Mouse (Mus musculus) adrenal gland, postnatal 36 days (tissue): ENCODE measurements around the gene Olfr523. TPM values are rescaled to one million over a fixed set of nuclear protein-coding genes. Genes with fewer than 3 reads are reported as not detected.
"Not testable (repeated sequence)": the region's sequence is repeated elsewhere in the genome, so short reads cannot be mapped to it uniquely, and the experiment has no call there.

Experiments
- DNase-seq, 2 experiments: peaks; one replicate each; pipeline ENCODE4 v3.0.0; 2021; ENCODE audit warnings: mixed read lengths in 1 of 2
- long read RNA-seq, 2 experiments: library from polyadenylated mRNA; stranded (forward); transcript quantifications; one replicate each; pipeline ENCODE4 v2.0.0; 2021; ENCODE audit warnings: borderline sequencing depth in 2 of 2
- total RNA-seq, 2 experiments: library from RNA; stranded (reverse); gene quantifications; 2 replicates each; pipeline ENCODE4 v1.2.3; 2021

Olfr523 gene
- total RNA-seq: not detected
- long read RNA-seq, experiment 1: 0 reads
- long read RNA-seq, experiment 2: 0 reads

DNA sequence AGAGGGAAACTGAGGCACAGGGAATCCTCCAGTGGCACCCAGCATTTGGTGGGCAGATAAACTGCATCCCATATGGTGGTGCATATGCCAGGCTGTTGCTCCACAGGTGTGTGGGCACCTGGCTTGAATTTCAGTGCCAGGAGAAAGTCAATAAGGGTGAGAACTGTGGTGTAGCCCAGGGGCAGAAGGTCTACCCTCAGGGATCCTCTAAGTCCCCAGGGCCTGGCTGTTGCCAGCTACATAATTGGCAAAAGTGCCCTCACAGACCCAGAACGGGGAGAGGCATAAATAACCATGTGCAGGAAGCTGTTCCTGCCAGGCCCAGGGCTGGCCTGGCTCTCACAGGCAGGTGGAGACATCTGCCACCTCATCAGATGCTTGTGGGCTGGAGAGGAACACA lies at the start of gene Olfr523:
Gene Olfr523 (plus strand): TSS at position 282 of the 400 bp plus-strand sequence.
- no peak for DNase-seq

DNA sequence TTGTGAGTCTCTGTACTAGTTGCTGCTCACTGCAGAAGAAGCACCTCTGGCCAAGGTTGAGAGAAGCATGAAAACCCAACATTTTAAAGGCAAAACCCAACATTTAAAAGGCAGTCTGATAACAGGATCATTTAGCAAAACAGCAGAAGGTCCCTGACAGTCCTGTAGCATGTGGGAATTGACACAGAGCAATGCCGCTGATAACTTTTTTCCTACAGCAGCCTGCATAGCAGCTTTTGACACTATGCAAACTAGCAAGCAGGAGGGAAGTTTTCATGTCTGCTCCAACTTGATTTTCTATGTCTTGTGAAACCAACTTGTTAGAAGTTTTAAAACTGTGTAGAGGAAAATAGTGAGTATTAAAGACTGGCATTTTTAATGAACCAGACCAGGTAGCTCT lies 48.6 kb upstream of the Olfr523 start:
- DNase-seq: no peak

DNA sequence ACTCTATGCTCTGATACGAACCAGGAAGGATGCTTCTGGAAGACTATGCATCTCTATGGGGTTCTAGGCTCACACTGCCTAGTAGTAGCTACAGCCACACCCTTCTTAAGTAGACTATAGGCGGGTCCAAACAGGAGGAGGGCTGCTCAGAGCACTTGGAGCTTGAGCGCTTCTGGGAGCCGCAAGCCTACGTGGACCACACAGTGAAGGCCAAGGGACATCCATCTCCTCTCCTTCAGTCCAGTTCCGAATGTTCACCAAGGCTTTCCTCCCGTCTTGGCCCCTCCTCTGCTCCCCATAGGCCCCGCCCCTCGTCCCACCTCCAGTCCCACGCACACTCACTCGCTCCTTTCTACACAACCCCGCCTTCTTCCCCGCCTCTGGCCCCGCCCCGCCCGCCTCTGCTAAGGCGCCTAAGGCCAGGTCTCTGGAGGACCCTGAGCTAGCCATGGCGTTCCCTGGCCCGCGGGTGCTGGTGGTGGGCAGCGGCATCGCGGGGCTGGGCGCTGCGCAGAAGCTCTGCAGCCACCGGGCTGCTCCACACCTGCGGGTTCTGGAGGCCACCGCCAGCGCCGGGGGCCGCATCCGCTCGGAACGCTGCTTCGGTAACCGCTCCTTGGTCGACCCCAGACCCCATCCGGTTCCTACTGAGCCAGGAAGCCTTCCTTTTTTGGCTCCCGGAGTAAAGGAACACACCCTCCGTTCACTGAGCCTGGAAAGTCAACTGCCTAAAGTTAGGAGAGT lies 47.6 kb upstream of the Olfr523 start:
- DNase-seq: peak; percentile 95 to 98

DNA sequence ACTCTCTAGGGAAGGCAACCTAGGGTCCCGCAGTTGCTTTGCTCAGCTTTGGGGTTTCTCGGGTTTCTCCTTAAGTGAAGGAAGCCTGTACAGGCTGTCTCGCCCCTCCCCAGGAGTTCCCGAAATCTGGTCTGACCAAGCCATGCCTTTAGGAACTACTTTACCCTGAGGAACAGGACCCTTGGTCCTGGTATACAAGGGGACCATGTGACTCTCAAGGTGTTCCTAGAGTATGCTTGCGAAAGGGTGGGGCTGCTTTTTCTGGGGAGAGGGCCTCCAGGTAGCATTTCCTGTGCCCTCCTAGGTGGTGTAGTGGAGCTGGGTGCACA lies 47.0 kb upstream of the Olfr523 start:
- DNase-seq: no peak

DNA sequence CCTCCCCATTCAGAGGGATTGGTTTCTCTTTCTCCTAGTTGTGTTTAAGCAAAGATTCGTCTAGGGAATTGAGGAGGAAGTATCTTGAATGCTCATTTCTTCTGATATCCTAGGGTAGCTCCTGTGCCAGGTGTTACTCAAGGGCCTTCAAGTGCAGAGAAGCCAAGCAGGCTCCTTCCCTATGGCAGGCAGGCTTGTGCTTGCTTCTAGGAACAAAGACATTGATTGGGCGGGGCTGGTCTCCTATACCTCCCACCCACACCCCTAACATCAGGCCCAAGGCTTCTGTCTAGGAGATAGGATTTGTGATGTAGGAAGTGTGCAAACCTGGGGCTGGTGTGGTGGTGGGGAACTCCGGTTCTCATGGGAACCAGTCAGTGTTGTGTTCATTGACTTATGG lies 46.1 kb upstream of the Olfr523 start:
- no peak for DNase-seq

DNA sequence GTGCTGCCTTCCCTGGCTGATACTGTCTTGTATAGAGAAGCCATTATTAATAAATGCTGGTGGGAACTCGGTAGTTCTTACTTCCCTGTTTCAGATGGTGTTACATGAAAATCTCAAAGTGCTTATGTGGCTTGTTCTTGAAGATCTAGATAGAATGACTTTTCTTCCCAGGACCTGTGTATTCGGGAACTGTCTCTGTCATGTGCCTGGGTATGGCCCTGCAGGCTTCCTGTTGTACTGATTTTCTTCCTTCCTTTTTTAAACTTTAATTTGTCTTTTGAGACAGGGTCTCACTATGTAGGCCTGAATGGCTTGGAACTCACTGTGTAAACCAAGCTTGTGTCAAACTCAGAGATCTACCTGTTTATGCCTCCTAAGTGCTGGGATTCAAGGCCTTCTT lies 45.1 kb upstream of the Olfr523 start:
- no peak for DNase-seq

DNA sequence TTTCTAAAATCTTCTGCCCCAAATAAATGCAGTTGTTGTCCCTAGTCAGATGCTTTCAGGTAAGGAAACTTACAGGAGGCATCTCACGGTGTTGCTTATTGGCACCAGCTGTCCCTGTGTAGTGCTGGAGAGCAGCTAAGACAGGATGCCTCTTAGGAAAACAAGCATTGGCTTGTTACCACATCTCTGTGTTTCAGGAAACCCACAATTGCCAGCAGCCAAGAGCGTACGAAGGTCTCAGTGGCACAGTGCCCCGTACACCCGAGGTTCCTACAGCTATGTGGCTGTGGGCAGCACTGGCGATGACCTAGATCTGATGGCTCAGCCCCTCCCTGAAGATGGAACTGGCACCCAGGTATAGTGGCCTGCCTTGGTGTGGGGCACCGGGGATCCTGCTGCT lies 40.8 kb upstream of the Olfr523 start:
- DNase-seq: not testable (repeated sequence)

DNA sequence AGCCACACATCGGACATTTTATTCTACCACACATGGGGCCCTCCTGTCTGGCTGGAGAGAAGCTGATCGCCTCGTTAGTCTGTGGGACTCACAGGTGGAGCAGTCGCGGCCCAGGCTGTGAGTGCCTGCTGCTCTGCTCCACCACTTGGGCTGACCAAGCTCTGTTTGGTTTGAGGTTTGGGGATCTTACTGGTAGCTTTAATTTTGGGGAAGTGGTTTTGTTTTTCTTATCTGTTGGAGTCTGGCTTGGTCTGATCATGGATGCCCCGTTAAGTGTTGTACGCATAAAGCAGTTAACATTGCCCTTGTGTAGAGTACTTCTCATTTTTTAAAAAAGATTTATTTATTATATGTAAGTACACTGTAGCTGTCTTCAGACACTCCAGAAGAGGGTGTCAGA lies 39.0 kb upstream of the Olfr523 start:
- DNase-seq: not testable (repeated sequence)

DNA sequence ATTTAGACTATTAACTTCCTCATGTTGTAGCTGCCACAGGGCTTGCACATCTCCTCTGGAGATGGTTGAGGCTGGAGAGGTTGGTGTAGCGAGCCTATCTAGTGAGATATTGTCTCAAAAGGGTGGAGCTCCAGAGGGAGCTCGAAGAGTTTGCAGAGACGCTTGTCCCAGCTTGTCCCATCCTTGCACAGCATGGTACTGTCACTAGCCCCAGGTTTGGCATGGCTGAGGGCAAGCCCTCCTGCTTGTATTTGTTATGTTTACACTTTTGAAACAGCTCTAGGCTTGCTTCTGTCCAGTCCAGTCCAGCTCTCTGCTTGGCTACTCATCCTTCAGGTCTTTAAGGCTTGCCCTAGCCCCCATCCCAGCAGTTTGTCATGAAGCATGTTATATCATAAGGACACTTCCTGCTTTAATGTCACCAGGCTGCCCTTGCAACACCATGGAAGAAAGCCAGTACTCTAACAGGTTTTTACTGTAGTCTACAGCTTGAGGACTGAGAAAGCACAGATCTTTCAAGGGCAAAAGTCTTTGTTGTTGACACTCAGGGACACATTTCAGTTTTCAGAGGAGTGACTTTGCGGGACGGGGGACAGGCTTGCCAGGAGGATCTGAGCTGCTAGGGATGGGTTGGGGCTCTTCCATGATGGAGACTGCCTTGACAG lies 37.8 kb upstream of the Olfr523 start:
- DNase-seq: peak; percentile 37 to 44

DNA sequence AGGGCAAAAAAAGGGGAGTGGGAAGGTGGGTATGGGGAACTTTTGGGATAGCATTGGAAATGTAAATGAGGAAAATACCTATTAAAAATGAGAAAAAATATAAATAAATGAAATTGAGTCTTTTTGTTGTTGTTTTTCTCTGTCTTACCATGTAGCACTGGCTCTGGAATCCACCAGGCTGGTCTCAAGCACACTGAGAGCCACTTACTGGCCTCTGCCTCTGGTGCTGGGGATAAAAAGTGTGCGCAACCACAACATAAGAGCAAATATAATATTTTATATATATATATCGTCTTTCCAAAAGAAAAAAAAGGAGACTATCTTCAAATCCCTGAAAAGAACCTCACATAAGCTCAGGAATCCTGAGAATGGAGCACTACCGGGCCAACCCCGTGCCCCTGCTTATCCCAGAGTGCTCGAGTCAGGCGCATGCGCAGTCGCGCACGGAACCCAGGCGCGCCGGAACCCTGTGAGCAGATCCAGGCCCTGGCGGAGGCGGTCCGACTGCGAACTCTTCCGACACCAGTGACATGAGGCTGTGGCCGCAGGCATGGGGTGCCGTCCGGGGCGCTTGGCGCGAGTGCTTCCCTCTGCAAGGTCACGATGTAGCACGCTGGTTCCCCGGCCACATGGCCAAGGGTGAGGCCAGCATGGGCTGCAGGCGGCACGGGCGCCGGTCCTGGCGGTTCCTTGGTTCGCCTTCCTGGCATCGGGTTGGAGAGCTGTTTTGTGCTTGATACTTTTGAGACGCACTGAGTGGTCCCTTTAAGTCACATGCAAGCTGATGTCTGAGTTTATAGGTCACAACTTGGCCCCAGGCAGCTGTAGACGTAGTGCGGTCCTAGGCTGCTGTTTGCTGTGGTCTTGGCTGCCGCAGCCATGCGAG lies 35.6 kb upstream of the Olfr523 start, which contains the start of gene Mtg1:
Gene Mtg1 (plus strand): TSS at position 430 of the 886 bp plus-strand sequence.
- peak; percentile 96 to 97 for DNase-seq

DNA sequence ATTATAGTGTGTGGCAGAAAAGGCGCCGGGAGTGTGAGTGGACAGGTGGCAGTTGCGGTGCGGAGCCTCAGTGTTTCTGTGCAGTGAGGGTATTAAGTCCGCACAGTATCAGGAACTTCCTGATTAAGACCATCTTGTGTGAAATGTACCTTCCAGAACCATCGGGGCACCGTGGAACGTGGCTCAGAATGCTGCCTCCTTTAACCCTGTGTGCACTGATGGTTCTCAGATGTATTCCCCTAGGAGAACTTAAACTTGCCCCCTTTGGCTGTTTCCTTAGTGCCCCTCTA lies 35.1 kb upstream of the Olfr523 start:
- DNase-seq: no peak

DNA sequence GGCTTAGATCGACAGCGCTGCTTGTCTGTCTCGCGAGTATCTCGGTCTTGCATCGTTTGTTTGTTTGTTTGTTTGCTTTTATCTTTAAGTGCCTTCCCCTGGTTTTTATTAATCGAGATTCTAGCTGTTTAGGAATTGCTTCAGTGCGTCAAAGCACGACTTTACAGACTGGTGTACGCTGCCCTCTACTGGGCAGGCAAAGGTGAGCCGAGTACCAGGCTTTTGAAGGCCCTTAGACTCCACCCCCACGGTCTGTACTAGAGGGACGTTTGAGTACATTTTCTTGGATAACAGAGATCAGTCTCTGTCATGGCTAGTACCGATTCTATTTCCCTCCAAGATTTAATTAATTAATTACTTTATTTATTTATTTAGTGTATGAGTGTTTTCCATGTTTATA lies 31.7 kb upstream of the Olfr523 start:
- peak; percentile 75 to 84 for DNase-seq

DNA sequence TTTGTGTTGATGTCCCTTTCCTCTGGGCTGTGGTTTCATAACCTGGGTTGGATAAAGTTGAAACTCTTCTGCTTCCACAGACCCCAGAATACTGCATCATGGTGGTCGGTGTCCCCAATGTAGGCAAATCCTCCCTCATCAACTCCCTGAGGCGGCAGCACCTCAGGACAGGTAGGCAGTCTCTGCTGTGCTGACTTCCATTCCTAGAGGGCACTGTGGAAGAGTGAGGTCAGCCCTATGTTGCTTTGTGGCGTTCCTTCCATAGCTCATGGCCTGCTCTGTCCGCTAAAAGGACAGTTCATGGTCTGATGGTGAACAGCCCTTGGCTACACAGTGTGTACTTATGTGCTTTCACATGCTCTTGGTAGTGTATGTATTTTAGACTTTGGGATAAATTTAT lies 28.5 kb upstream of the Olfr523 start:
- DNase-seq: no peak

DNA sequence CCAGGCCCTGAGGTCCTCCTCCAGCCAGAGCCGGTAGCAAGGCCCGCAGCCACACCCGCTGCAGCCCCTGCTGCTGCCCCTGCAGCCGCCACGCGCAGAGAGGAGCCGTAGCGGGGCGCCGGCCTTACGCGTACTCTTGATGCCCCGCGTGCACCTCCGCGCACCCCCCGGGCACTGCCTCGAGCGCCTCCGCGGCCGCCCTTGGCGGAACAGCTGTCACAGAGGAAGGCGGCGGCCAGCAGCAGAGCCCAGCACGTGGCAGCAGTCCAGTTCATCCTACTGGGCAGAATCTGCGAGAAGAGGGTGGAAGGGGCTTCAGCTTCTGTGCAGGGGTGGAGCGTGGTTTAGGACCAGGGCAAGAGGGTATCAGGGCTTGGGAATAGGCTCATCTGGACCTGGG lies 19.6 kb upstream of the Olfr523 start:
- DNase-seq: peak; percentile 51 to 55

DNA sequence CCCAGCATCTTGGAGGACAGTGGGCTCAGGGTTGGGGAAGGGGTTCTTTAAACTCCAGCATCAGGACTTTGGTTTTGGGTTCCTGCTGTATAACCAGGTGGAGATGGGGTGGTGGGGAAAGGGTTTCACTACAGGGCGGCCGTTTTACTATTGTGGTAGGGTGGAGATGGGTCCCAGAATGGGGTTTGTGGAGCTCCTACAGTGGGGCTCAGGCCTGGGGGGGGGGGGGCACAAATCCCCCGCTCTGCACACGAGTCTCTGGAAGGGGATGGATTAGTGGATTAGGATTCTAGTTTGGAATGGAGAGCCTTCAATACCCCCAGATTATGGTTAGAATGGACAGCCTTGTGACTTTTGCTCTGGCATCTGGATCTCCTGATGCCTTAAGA lies 19.2 kb upstream of the Olfr523 start:
- DNase-seq: no peak

DNA sequence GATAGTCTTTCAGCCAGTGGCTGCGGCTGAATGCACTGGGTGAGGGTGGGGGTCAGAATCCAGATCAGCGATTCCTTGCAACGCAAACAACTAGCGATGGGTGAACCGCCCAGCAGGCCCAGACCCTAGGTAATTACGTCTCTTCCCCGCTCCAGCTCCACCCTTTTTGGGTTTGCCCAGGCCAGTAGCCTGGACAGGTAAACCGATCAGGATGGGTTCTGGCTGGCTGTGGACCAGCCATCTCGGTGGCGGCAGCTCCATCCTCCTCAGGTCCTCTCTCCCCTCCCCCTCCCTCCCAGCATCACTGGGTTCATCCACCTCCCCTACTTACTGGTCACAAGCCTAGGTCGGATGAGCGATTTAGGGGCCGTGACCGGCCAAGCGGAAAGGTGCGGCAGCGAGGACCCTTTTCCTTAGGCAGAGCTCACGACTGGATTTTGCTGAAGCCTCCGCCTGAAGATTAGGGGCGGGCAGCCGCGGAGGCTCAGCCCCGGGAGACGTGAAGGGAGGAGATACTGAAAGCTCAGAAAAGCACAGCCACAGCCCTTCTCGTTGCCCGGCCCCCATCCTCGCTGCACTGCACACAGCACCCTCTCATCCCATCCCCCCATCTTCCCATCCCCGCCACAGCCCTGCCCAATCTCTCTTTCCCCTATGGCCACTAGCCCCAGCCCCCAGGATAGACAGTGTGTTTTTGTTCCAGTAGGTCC lies 18.6 kb upstream of the Olfr523 start, which contains the start of gene Sprn:
Gene Sprn (minus strand): TSS at position 660 of the 710 bp plus-strand sequence.
- no peak for DNase-seq

DNA sequence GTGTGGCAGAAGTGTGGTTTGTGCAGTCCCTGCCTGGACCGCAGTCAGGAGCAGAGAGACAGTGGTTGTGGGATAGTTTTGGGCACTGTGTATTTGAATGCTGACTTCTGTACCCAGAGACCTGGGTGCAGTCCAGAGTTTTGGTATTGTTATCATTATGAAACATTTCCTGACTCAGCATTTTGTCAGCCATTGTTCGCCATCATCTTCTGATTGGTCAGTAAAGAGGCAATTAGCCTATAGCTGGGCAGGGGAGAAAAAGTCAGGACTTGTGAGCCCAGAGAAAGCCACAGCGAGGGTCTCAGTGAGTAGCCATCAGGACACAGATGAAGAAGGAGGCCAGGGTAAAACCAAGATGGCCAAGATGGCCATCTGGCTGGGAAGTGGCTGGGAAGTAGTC lies 12.7 kb upstream of the Olfr523 start:
- DNase-seq: no peak

DNA sequence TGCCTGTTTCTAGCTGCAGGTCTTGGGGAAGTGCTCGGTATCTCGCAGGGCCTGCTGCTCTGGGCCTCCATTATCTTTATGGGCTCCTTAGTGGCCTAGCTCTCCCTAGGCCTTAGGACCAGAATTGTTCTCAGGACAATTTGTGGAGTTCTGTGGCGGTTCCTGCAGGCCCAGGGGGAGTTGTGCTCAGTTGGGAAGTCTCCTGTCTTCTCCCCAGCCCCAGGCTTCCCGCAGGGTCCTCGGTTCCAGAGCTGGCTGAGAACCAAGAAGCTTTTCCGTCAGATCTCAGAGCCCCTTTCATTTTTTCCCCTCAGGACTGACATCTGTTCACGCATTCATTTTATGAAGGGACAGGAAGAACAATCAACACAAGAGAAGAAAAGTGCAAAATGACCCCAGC lies 8.4 kb upstream of the Olfr523 start, which contains the start of gene Olfr522:
Gene Olfr522 (minus strand): TSS at position 101 of the 400 bp plus-strand sequence.
- no peak for DNase-seq

DNA sequence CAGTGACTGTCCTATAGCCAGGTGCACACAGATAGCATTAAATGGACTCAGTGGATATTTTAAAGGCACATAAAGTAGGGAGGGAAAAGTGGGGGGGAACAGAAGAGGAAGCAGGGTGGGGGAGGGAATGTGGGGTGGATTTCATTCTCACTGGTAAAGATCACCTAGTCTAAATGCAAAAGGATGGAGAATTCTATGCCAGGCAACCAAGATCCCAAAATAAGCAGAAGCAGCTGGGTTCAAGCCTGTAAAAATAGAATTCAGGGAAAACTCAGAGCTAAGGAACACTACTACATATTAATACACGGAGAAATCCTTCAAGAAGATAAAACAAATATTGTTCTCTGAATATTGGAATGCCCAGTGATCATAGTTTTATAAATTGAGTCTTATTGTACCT lies 5.1 kb upstream of the Olfr523 start:
- no peak for DNase-seq

DNA sequence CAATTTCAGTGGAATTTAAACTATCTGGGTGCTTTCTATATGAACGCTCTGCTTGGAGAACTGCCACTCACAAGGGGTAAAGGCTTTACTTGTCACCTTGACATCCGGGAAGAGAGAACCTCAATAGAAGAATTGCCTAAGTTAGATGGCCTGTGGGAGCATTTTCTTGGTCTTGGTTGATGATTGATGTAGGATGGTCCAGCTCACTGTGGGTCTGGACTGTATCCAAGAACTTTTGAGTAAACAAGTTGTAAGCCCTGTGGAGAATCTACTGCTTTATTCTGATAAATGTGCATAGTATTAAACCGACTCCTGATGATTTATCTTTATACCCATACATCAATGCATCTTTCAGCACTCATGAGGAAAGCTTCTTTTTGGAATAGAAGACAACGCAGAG lies 3.6 kb upstream of the Olfr523 start:
- no peak for DNase-seq

DNA sequence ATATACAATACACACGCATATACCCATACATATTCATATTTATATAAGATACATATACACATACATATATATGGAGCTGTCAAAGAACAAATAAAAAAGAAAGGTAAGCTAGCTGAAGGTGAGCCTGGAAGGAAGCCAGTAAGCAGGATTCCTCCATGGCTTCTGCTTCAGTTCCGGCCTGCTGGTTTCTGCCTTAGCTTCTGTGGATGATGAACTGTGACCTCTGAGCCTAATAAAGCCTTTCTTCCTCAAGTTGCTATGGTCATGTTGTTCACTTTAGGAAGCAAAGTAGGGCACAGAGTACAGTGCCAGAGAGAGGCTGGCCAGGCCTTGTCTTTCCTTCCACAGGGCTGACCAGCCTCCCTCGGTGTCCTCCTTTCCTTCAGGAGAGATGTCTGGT lies 2.2 kb upstream of the Olfr523 start:
- no peak for DNase-seq

DNA sequence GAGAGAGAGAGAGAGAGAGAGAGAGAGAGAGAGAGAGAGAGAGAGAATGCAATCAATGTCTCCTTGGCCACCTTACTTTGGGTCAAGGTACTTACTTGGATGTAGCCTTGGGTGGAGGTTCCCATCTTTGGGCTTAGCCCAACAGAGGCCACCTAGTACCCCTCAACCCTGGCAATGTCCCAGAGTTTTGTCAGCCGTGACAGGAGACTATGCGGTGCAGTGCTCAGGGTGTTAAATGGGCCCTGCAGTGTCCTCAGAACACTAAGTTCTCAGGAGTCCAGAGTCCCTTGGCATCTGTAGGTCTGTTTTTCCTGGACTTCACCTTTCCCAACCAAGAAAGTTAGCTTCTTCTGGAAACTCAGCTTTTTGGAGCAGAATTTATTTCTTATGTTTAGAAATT lies 6.2 kb downstream of the Olfr523 start:
- no peak for DNase-seq
